Mouse (Mus musculus) forebrain, embryonic 10.5 days (tissue): ENCODE results near the gene Uba5. TPM values are rescaled to one million over a fixed set of nuclear protein-coding genes. Genes with fewer than 3 reads are reported as not detected.

Experiments
- DNase-seq: peaks from one replicate; pipeline ENCODE4 v3.0.0-alpha.2; 2017; ENCODE audit warnings: low spot score; ENCODE audit errors: extremely low spot score
- H3K27ac ChIP-seq: fragments of 300-500 bp; sonication (generic); 2 replicates; pipeline ENCODE4 v1.5.1; 2016; ENCODE audit warnings: mild to moderate bottlenecking
- H3K27me3 ChIP-seq: fragments of 300-500 bp; sonication (generic); 2 replicates; pipeline ENCODE4 v1.6.1; 2016; ENCODE audit warnings: mild to moderate bottlenecking; ENCODE audit not compliant: poor library complexity, severe bottlenecking
- H3K36me3 ChIP-seq: fragments of 300-500 bp; sonication (generic); replicated peaks from 2 replicates; pipeline ENCODE4 v1.6.1; 2016; ENCODE audit warnings: mild to moderate bottlenecking, moderate library complexity
- H3K4me1 ChIP-seq: fragments of 300-500 bp; sonication (generic); 2 replicates; pipeline ENCODE4 v1.6.1; 2016
- H3K4me3 ChIP-seq: fragments of 300-500 bp; sonication (generic); 2 replicates; pipeline ENCODE4 v1.5.1; 2016; ENCODE audit warnings: mild to moderate bottlenecking, moderate library complexity
- H3K9me3 ChIP-seq: fragments of 300-500 bp; sonication (generic); 2 replicates; pipeline ENCODE4 v1.6.1; 2016; ENCODE audit warnings: mild to moderate bottlenecking, moderate library complexity
- WGBS: fragments of 180-500 bp; shearing (Covaris S2); methylation state at CpG from one replicate; pipeline ENCODE4 v1.1.7; 2016; 5-methylcytosine and 5-hydroxymethylcytosine counted together
- polyA plus RNA-seq: library from polyadenylated mRNA; unstranded; fragments of >200 nt; fragmentation: Nextera tagmentation; extraction: Ambion mirVana; gene quantifications from 2 replicates; pipeline ENCODE4 v1.2.1, GENCODE M21; 2016

Uba5 gene
- polyA plus RNA-seq, 1 experiment from 2014 or later: 43.0 TPM

DNA sequence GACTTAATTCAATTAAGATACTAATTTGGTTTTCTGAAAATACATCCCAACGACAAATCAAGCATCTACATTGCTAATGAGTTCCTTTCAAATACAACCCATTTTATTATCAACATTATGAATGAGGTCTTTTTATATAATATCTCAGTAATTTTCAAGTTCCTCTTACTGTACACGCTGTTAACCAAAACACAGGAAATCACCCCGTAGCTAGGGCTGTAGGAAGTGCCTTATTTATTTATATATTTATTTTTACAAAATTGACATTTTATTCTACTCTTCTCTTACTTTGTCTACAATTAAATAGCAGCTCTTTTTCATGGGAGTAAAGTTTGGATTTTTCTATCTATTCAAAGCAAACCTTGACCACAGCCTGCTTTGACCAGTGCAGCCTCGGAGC, 23.2 kb downstream of the Uba5 start:
- Histone ChIP-seq H3K36me3 (peaks cover 42% of the 10 kb centered on the region), H3K4me1 (0 out of 2 replicates have a peak, but pooled peaks cover 5% of the 10 kb centered on the region), H3K4me3 (no peak overlapping the region), H3K27me3 (no peaks in the 10 kb centered on the region), H3K27ac (no peak overlapping the region), H3K9me3 (no peaks in the 10 kb centered on the region)
- 94% methylated on average over 4 of the region's 4 CpGs for WGBS
- no peak for DNase-seq

DNA sequence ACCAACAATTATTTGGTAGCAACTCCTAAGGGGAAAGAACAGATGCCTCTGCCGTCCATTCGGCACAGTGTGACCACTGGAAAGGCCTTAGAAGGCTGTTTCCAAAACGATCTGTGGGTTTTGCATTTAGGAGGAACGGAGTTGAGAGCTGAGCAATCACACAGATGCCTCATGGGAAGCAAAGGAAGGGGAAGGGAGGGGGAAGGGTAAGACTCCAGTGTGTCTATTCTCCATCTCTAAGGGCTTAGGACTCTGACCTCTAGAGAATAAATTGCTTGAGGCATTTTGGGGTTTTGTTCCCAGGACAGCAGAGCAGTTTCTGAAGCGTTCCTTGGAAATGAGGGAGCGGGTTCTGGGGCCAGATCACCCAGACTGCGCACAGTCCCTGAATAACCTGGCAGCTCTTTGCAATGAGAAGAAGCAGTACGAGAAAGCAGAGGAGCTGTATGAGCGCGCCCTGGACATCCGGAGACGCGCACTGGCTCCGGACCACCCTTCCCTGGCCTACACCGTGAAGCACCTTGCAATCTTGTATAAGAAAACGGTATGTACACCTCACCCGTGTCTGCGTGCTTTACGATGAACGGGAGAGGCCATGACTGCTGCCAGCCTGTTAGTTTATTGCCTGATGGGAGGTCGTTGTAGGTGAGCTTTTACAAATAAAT, 23.8 kb downstream of the Uba5 start:
- H3K9me3 ChIP-seq: no peaks in the 10 kb centered on the region
- no peak overlapping the region for H3K27ac ChIP-seq
- DNase-seq: no peak
- H3K4me3 ChIP-seq: no peak overlapping the region
- H3K27me3 ChIP-seq: no peaks in the 10 kb centered on the region
- H3K36me3 ChIP-seq: peaks cover 42% of the 10 kb centered on the region
- 93% methylated on average over 21 of the region's 21 CpGs for WGBS
- H3K4me1 ChIP-seq: 0 out of 2 replicates have a peak, but pooled peaks cover 5% of the 10 kb centered on the region

DNA sequence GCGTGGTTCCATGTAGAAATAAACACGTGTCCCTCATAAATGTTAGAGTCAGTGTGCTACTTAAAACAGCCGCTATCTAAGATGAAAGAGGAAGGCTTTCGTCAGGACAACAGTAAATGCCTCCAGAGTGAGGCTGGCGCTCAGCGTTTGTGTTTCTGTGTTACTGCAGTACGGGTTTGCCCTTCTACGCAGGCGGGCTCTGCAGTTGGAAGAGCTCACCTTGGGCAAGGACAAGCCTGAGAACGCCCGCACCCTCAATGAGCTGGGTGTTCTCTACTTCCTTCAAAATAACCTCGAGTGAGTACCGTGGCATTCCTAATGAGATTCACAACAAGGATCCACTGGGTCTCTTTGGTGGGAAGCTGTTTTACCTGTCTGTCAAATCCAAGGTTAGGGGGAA, 24.7 kb downstream of the Uba5 start:
- 91% methylated on average over 13 of the region's 13 CpGs for WGBS
- H3K27ac ChIP-seq: no peak overlapping the region
- H3K36me3 ChIP-seq: peaks cover 43% of the 10 kb centered on the region
- 0 out of 2 replicates have a peak, but pooled peaks cover 5% of the 10 kb centered on the region for H3K4me1 ChIP-seq
- no peaks in the 10 kb centered on the region for H3K27me3 ChIP-seq
- DNase-seq: no peak
- H3K4me3 ChIP-seq: no peak overlapping the region
- H3K9me3 ChIP-seq: no peaks in the 10 kb centered on the region

DNA sequence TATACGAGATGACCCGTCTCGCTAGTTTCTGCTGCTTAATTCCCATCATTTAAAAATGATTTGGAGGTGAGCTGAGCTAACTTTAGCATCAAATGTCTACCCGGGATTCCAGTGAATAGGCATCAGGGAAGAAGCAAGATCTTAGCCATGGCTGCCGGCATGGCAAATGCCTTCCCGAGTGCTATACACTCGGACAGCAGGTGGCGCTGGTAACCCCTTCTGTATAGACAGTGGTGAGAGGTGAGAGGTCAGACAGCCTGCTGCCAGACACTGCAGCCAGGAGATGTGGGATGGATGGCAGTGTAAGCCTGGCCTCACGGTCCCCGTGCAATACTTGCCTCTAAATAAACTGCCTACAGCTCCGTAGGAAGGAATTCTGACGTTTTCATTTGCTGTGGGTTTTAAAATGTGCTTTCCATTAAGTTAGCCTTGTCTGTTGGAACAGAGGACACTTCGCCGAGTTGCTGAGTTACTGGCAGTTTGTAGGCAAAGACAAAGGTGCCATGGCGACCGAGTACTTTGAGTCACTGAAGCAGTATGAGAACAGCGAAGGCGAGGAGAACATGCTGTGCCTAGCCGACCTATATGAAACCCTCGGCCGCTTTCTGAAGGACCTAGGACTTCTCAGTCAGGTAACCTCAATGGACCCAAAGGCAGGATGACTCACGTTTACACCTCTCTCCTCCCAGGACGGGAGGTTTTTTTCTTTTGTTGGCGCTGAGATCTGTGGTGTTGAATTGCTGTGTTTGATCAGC, 27.5 kb downstream of the Uba5 start:
- Histone ChIP-seq H3K36me3 (peaks cover 40% of the 10 kb centered on the region), H3K4me3 (no peak overlapping the region), H3K9me3 (no peaks in the 10 kb centered on the region), H3K4me1 (0 out of 2 replicates have a peak, but pooled peaks cover 5% of the 10 kb centered on the region), H3K27me3 (no peaks in the 10 kb centered on the region), H3K27ac (no peak overlapping the region)
- DNase-seq: peak; percentile 69
- WGBS: 53% methylated on average over 24 of the region's 24 CpGs

DNA sequence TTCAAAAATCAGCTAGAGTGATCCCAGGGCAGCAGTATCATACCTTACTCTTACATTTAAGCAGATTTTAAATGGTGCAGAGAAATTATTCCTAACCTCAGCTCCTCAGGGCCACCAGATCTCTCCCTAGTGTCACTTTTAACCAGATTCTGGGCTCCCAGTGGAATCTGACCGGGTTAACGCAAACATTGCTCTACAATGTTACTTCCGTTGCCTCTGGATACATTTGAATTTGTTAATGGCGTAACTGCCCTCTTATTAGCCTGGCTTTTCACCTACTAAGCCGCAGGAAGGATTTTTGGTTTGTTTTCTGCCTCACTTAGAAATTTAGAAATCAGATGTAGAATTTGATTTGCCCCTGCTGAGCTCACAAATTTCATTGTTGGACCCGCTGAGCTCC, 28.2 kb downstream of the Uba5 start:
- DNase-seq: no peak
- 80% methylated on average over 6 of the region's 6 CpGs for WGBS
- Histone ChIP-seq H3K27ac (no peak overlapping the region), H3K4me3 (no peak overlapping the region), H3K27me3 (no peaks in the 10 kb centered on the region), H3K9me3 (no peaks in the 10 kb centered on the region), H3K36me3 (peaks cover 46% of the 10 kb centered on the region), H3K4me1 (0 out of 2 replicates have a peak, but pooled peaks cover 5% of the 10 kb centered on the region)

DNA sequence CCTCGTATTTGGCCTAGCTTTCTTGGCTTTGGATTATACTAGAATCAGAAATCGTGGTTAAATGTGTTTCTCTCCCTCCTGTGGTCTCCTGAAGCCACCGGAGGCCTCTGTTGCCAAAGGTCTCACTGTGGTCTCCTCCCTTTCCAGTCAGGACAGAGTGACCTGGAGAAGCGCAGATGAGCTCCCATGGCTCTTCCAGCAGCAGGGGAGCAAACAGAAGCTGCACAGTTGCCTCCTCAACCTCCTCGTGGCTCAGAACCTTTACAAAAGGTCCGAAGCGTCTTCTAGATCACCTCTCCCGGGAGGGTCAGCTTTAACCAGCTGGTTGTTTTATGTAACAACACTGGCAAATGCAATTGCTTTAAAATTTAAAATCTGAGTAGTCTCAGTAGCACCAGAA, 28.7 kb downstream of the Uba5 start:
- Histone ChIP-seq H3K4me1 (0 out of 2 replicates have a peak, but pooled peaks cover 5% of the 10 kb centered on the region), H3K9me3 (no peaks in the 10 kb centered on the region), H3K27me3 (no peaks in the 10 kb centered on the region), H3K4me3 (no peak overlapping the region), H3K36me3 (peaks cover 44% of the 10 kb centered on the region), H3K27ac (no peak overlapping the region)
- DNase-seq: no peak
- 89% methylated on average over 8 of the region's 8 CpGs for WGBS

DNA sequence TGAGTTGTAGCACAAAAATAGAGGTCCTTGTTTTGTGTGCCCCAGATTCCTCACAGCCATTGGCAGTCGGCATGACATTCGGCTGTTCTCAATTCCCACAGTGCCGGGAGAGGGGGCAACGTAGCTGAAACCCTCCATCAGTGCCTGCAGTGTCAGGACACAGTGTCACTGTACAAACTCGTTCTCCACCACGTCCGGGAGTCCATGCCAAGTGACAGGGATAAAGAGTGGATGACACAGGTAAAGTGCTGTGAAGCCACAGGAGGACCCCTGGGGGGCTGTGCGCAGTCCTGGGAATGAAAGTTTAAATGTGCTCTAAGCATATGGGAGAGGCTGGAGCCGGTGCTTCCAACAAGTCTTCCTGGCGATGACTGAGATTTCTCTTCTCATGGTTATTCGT, 33.1 kb downstream of the Uba5 start:
- Histone ChIP-seq H3K4me3 (no peak overlapping the region), H3K27me3 (no peaks in the 10 kb centered on the region), H3K9me3 (peaks cover 8% of the 10 kb centered on the region; the same call in 1 of the 2 replicates), H3K27ac (no peak overlapping the region), H3K36me3 (peaks cover 44% of the 10 kb centered on the region), H3K4me1 (no peaks in the 10 kb centered on the region)
- WGBS: 92% methylated on average over 11 of the region's 11 CpGs
- DNase-seq: no peak

DNA sequence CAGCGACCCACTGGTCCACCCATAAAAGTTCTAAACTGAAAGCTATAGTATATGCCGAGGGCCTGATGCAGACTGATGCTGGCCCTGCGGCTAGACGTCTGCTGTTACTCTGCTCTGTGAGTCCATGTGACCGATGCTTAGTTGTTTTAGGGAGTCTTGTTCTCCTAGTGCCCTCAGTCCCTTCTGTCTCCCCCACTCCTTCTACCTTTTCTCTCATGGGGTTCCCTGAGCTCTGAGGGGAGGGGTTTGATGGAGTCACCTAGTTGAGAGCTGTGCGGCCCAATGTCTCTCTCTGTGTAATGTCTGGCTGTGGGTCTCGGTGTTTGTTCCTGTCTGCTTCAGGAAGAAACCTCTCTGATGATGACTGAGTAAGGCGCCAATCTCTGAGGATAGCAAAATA, 35.7 kb downstream of the Uba5 start:
- 94% methylated on average over 8 of the region's 8 CpGs for WGBS
- Histone ChIP-seq H3K4me1 (no peaks in the 10 kb centered on the region), H3K4me3 (no peak overlapping the region), H3K27me3 (no peaks in the 10 kb centered on the region), H3K36me3 (peaks cover 53% of the 10 kb centered on the region), H3K27ac (no peak overlapping the region), H3K9me3 (peaks cover 8% of the 10 kb centered on the region; the same call in 1 of the 2 replicates)
- no peak for DNase-seq

DNA sequence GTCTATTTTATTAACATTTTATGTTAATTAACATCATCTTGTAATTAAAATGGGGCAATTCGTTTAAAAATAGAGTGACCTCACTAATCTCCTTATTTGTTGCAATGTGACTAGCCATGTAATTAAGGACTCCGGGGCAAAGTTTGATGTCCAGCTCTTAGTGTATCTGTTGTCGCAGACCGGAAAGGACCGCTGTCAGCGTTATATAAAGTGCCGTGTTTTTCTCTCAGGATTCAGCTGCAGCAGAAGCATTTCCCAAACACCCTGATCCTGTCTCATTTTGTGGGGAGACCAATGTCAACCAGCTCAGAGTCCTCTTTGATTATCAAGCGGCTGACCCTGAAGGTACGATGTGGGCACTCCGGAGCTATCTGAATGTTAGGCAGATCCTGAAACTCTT, 41.9 kb downstream of the Uba5 start:
- Histone ChIP-seq H3K27me3 (no peaks in the 10 kb centered on the region), H3K27ac (no peak overlapping the region), H3K36me3 (peaks cover 67% of the 10 kb centered on the region), H3K9me3 (no peaks in the 10 kb centered on the region), H3K4me1 (no peaks in the 10 kb centered on the region), H3K4me3 (no peak overlapping the region)
- 91% methylated on average over 10 of the region's 10 CpGs for WGBS
- DNase-seq: no peak

DNA sequence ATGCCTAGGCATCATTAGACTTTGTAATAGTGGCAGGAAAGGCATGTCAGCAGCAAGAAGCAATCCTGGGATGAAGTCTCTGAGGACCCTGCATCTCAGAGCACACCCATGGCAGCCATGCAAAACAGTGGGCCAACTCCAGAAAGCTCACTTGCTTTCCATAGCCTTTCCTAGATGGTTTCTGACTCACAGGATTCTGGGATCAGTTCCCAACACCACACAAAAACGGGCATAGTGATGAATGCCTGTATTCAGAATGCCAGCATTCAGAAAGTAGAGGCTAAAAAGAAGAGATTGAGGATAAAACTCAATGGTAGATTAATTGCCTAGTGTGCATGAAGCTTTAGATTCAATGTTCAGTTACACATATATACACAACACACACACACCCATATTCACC, 48.4 kb downstream of the Uba5 start:
- no peak for DNase-seq
- Histone ChIP-seq H3K4me3 (no peak overlapping the region), H3K27me3 (no peaks in the 10 kb centered on the region), H3K9me3 (no peaks in the 10 kb centered on the region), H3K36me3 (peaks cover 57% of the 10 kb centered on the region), H3K4me1 (no peaks in the 10 kb centered on the region), H3K27ac (no peak overlapping the region)
- 79% methylated on average over 1 of the region's 1 CpGs for WGBS

DNA sequence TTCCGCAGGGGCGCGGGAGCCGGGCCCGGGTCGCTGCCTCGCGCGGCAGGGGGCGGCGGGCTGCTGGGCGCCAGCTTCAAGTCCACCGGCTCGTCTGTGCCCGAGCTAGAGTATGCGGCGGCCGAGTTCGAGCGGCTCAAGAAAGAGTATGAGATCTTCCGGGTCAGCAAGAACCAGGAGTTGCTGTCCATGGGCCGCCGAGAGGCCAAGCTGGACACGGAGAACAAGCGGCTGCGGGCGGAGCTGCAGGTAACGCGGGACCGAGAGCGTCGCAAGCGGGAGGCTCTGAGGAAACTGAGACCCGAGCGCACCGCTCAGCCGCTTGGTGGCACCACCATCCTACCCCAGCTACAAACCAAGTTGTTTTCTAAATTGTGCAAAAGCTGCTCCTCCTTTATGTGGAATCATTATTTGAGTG, 60.0 kb downstream of the Uba5 start:
- Histone ChIP-seq H3K4me1 (peaks cover 28% of the 10 kb centered on the region), H3K4me3 (peak overlapping the region; percentile 82), H3K27me3 (peaks cover 14% of the 10 kb centered on the region; the same call in 1 of the 2 replicates), H3K36me3 (peaks cover 12% of the 10 kb centered on the region), H3K9me3 (no peaks in the 10 kb centered on the region), H3K27ac (peak overlapping the region; percentile 88)
- under 1% methylated on average over 37 of the region's 37 CpGs for WGBS
- peak; percentile 76 for DNase-seq

DNA sequence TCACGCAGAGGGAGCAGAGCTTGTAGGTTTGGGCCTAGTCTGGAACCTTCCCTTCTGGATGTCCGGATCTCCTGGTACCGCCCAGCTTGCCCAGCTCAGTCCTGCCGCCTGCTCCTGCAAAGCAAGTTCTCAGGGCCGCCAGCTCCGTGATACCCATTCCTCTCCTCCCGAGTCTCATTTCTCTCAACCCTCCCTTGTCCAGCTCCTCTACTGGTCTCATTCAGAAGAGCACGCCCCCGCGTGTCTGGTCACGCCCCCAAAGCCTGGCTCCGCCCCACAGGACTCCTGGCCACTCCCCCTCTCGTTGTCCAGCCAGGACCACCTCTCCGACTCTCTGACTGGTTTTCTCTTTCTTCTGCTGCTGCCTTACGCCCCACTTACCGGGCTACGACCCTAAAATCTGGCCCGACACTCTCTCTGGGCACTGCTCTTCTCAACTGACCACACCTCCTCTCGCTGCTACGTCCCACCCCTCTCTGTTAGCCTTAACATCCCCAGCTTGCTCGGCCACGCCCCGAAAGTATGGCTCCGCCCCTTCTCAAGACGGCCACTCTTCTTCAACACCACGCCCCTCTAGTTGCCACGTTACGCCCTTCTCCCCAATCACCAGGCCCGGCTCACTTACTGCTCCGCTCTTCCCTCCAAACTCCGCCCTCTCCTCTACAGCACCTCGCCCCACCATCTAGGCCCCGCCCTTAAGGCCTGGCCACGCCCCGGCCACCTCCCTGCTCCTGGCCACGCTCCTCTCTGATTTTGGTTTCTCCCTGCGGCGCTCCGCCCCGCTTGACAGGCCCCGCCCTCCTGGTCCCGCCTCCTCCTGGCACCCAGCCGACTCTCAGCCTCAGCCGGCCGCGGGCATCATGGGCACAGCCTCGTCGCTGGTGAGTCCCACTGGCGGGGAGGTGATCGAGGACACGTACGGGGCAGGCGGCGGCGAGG, 60.7 kb downstream of the Uba5 start, which contains the start of gene Nphp3:
TSS of gene Nphp3 (plus strand) at position 624 of the 939 bp plus-strand sequence.
- Histone ChIP-seq H3K4me1 (peaks cover 28% of the 10 kb centered on the region), H3K4me3 (peak within 1 kb of the TSS; percentile 82), H3K36me3 (peaks cover 12% of the 10 kb centered on the region), H3K27ac (peak within 1 kb of the TSS; percentile 88), H3K9me3 (no peaks in the 10 kb centered on the region), H3K27me3 (peaks cover 14% of the 10 kb centered on the region; the same call in 1 of the 2 replicates)
- 1% methylated on average over 55 of the region's 55 CpGs for WGBS
- DNase-seq: peak; percentile 98
